Comparison of ENCODE assay signal across 10 mouse cellular contexts in the genomic region with DNA sequence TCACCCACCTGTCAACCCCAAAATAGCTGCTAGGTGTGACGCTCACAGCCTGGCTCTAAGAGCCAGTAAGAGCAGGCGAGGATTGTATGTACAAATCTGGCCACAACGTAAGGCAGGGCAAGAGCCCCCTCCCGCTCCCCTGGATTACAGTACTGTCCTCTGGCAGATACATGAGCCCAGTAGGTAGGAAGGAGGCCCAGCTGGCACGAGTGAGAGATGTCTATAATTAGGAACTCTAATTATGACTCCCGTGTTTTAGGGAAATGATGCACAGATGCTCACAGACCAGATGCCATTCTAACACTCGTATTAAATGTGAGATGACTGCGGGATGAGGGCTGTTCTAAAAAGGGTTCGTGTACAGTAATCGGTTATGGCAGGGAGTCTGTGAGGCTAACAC. TPM values are rescaled to one million over a fixed set of nuclear protein-coding genes. Genes with fewer than 3 reads are reported as not detected.
DNase-seq lines count a peak whose midpoint lies in the region; ATAC-seq lines count a peak whose summit lies in the region.
"Had no signal": no experiment of that assay in that cellular context is flagged by ENCODE, and none has a peak within 500 bp of the region (broad histone marks: within the 10 kb centered on the region; RNA-seq: fewer than 3 reads in every experiment).

No protein-coding gene starts in this region.

- no peaks in the 10 kb centered on the region for H3K27me3 ChIP-seq in heart, embryonic 15.5 days

- H3K4me2 ChIP-seq in heart, embryonic 15.5 days, result peak overlapping the region; percentile 8; the same call in 1 of the 2 replicates

- no peaks in the 10 kb centered on the region for H3K9me3 ChIP-seq in heart, embryonic 15.5 days (replicated peaks)

- peaks cover 20% of the 10 kb centered on the region for H3K4me1 ChIP-seq in heart, embryonic 15.5 days (replicated peaks)

- peak overlapping the region; percentile 61 for H3K27ac ChIP-seq in heart, embryonic 15.5 days

- ATAC-seq in heart, embryonic 15.5 days (replicated peaks; ENCODE audit: insufficient number of reproducible peaks, insufficient read depth, low FRiP score, low read depth), result peak; percentile 65

- intact Hi-C loops in heart, postnatal 36 days (cut with DNase I), result loop anchor here (10.0 kb wide), 1 partner anchor 214 kb away; no protein-coding TSS in a partner anchor

- peaks cover 8% of the 10 kb centered on the region; the same call in 1 of the 2 replicates for H3K36me3 ChIP-seq in heart, embryonic 15.5 days

- WGBS in heart, embryonic 15.5 days, result 58% methylated on average over 10 of the region's 10 CpGs

- no peak overlapping the region for H3K4me3 ChIP-seq in heart, embryonic 15.5 days

- H3K9ac ChIP-seq in heart, embryonic 15.5 days, result no peak overlapping the region

- no peak for DNase-seq in heart, postnatal 36 days
- DNase-seq in cerebellum, adult 18-20 months, result peak; percentile 48 to 59
- peak; percentile 38 to 45 for DNase-seq in cerebellum, postnatal 36 days
- DNase-seq in left cerebral cortex, adult 9 months (ENCODE audit: low spot score in 2 of 2), result peak; percentile 42 to 55
- no peak for DNase-seq in adrenal gland, adult (ENCODE audit: inconsistent age in 2 of 2, low spot score in 1 of 2)
- no peak for DNase-seq in ovary, postnatal 36 days (ENCODE audit: low spot score)
- DNase-seq in retina, postnatal 1 day, result no peak
- DNase-seq: kidney, adult 11 months; spleen, adult 18-20 months had no signal

RNA-seq across cellular contexts. Expression of gene Bag2, which starts 6.3 kb away (rescaled TPM):
- polyA plus RNA-seq in heart, embryonic 15.5 days (2015; fragmentation: Nextera tagmentation; extraction: Ambion mirVana), result 74.3 and 76.3 TPM in 2 replicates
- total RNA-seq in heart, postnatal 36 days (2021), result 10 to 100 TPM; 32.7 to 33.2 TPM

RNA-seq across cellular contexts. Expression of gene Rab23, which starts 31.6 kb away (rescaled TPM):
- 13.6 and 14.7 TPM in 2 replicates for polyA plus RNA-seq in heart, embryonic 15.5 days (2015; fragmentation: Nextera tagmentation; extraction: Ambion mirVana)
- 1 to 10 TPM; 6.2 to 6.3 TPM for total RNA-seq in heart, postnatal 36 days (2021)

Comparison
In these comparisons a context has a peak if more than half of its experiments do, and no peak if none do; other contexts are left out.
1. DNase-seq: peak in cerebellum, adult 18-20 months (2 of 2), cerebellum, postnatal 36 days (2 of 2) and left cerebral cortex, adult 9 months (2 of 2); none in heart, postnatal 36 days (0 of 2), adrenal gland, adult (0 of 2), ovary, postnatal 36 days (single experiment) and retina, postnatal 1 day (single experiment).